Mouse (Mus musculus): ENCODE measurements around the gene Cnpy3.
"Not testable (repeated sequence)": the region's sequence is repeated elsewhere in the genome, so short reads cannot be mapped to it uniquely, and the experiment has no call there.

Cnpy3 gene

DNA sequence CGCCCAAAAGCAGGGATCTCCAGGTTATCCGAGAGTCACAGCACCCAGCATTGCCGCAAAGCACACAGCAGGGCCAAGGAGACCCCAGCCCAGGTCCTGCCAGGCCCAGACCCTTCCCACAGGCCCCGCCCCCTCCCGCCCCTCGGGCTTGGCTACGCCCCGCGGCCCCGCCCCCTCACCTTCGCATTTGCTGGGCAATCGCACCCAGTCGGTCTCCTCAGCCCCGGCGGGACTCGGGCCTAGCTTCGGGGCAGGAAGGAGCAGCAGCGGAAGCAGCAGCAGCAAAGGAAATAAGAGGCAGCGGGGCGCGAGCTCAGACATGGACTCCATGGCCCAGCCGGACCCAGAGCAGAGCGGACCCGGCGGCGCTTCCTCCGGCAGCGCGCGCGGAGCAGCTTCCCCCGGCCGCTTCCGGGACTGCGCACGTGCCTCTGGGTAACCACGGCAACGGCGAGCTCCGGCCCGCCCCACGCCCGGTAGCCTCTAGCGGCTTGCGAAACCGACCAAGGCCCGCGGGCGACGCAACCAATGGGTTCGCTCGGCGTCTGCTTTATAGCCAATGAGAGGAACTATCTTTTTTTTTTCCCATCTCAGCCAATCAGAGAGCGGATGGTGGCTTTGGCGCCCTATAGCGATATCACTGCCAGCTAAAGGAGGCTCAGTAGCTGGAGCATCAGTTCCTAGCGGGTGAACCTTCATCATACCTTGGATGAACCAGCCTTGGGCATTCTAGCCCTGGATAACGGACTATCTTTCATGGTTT, at the start of gene Cnpy3:
TSS of gene Cnpy3 (minus strand) at position 421 of the 763 bp plus-strand sequence.
- peak; percentile 98 for DNase-seq

DNA sequence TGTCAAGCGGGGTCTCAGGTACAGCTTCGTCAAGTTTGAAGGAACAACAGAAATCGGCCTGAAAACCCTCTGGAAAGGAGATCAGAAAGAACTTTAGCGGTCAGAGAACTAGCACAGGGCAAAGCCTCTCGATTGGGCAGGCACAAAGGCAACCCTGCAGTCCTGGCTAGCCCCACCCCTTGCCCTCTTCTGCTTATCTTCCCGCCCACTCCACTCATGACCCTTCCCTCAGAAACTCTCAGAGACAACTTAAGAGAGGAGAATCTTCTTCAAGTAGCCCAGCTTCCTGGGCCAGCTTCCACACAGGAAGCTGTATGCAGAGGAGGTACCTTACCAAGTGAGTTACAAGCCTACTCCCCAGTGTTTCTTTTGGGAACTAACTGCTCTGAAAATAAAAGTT, 49.7 kb upstream of the Cnpy3 start:
- no peak for DNase-seq

- no peak for DNase-seq
These were observed 47.7 kb upstream of the Cnpy3 start for GRCm38 (mm10) chr17:46799680-46800079.

DNA sequence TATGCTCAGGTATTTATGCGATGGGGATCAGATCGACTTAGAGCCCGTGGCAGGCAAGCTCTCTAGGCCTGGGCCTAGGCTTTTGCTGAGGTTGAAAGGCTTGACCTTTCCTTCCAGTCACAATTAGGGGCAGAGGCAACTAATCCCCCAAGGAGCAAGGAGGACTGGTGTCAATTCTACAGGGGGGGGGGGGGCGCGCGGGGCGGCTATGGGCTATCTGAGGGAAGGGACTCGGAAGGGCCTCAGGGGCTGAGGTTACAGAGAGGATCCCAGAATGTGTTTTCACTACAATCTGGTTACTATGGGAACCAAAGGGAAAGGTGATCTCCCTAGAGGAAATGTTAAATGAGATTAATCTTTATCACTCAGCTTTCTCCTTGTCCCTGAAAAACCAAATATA, 45.4 kb upstream of the Cnpy3 start:
- DNase-seq = no peak

- DNase-seq = no peak
These were observed 44.7 kb upstream of the Cnpy3 start for GRCm38 (mm10) chr17:46796743-46797142.

DNA sequence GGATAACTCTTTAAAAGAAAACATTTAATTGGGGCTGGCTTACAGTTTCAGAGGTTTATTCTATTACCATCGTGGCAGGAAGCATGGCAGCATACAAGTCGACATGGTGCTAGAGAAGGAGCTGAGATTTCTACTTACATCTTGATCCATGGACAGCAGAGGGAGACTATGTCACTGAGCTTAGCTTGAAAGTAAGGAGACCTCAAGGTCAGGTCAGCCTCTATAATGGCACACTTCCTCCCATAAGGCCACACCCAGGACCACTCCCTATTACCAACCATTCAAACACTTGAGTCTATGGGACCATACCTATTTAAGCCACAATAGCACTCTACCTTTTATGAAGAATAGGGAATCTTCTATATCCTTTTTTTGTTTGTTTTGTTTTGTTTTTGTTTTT, 40.9 kb upstream of the Cnpy3 start:
- DNase-seq = no peak

GRCm38 (mm10) chr17:46787974-46788373, 36.0 kb upstream of the Cnpy3 start:
- DNase-seq = not testable (repeated sequence)

DNA sequence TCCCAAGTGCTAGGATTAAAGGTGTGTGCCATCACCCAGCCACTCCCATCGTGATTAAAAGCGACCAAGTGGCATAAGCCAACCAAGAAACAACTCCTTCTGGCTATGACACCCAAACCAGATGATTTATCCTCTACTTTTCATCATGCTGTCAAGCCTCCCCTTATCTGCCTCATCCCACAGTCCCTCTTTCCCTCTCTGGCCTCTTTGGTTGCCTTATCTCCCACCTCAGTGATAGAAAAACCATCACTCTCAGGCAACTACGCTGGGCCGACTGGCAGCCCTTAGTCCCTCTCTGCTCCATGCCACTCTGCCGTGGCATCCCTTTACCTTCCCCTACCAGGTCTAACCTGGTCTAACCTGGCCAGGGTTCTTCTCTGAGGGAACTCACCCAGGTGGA, 34.9 kb upstream of the Cnpy3 start:
- DNase-seq = no peak

DNA sequence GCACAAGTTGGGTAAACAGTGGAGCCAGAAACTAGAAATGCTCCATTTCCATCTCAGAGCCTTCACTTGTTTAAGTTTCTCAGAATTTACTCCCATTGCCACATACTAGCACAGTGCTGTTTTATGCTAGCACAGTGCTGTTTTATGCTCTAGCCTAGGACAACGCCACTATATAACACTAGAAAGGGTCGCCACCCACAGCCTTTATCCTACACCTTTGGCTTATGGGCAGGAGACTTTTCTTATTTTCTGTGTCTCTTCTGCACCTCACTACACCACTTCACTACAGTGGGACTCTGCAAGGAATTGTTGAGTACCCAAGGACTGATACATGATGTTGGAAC, 31.2 kb upstream of the Cnpy3 start:
- DNase-seq = no peak

DNA sequence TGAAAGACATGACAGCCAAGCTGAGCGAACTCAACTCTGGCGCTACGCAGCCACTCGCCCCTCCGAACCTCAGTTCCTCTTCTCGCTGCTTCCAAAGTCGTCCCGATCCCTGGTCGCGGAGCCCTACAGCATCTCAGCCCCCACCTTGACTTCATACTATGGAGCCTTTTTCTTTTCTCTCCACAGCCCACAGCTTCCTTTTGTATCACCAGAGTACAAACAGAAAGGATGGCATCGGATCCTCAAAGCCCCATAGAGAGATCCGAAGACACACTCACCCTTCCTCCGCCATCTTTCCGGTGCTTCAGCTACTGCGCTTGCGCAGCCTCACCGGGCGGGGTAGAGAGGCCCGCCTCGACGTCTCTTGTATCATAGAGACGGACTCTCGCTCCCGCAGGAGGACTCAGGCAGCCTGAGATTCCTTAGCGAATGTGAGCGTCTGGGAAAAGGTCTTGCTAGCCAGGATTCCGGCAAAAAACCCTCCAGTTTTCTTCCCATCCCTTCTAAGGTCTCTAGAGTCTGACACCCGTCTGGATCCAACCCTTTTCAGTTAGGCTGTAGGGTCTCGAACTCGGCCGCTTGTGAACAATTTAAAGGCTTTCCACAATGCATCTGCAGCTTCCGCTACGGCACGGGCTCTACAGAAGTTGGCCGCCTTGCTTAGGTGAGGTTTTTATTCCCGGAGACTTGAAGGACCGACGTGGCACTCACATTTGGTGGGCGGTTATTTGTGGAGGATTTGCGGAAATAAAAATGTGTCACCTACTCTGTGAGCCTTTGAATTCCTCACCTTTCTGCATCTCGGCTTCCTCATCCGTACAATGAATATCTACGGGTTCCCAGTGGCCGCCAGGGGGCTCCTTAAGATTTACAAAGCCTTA, 30.6 kb upstream of the Cnpy3 start, which contains the start of gene Rpl7l1:
TSS of gene Rpl7l1 (minus strand) at position 332 of the 881 bp plus-strand sequence.
- DNase-seq = peak; percentile 89

DNA sequence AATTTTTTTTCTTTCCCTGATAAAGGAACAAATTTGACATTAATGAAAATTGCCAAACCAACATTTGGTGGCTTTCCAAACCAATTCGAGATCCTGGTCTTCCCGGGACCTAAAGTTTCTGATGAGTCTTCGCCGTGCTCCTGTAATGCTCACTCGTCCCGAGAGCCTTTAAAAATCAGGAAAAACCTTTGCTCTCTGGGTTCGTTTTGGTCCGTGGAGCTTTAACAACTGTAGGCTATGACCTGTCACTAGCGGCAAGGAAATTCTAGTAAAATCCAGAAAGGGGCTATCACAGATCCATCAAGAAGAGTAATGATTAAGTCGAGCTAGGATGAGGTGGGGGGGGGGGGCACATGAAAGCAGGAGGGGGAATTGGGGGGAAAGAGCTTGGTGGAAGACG, 29.9 kb upstream of the Cnpy3 start:
- DNase-seq = no peak

DNA sequence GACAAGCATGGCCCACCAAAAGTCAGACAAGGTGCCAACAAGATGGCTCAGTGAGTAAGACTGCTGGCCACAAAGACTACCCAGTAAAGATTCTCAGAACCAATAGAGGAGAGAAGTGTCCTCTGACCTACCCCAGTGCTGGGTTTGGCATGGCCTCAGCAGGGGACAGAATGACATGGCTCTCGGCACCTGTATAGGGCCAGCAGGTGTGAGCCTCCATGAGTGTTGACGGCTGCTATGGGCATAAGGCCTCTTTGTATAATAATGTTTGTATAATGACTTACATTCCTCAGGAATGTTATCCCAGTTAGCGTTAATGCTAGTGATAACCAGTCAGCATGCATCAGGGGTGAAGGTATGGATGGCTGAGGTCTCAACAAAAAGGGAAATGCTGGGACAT, 24.1 kb upstream of the Cnpy3 start:
- DNase-seq = no peak

DNA sequence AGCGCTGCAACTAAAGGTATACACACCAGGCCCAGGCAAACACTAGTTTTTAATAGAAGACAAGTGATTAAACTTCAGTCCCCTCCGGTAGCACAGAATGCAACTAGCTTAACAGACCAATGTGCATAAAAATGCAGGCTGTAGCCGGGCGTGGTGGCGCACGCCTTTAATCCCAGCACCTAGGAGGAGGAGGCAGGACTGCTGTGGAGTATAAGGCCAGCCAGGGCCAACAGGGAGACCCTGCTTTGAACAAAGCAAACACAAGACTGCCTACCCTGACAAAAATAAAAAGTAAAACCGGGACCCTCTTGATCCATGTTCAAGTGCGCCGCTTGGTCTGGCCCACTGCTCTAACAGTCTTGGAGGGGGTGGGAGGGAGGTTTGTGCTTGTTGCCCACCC, 23.1 kb upstream of the Cnpy3 start:
- no peak for DNase-seq

DNA sequence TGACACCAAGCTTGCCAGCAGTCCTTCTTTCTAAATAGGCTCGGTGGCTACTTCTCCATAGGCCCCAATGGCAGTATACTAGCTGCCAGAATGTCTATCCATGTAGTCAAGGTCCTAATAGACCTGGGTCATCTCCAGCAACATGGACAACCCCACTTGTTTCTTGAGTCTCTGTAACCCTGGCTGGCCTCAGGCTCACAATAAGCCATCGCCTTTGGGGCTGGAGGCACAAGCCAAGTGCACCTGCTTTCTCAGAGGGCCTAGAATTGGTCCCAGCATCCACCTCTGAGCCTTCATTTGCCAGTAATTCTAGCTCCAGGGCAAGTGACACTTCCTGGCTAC, 22.1 kb upstream of the Cnpy3 start:
- no peak for DNase-seq

- no peak for DNase-seq
These were observed 21.5 kb upstream of the Cnpy3 start for GRCm38 (mm10) chr17:46773278-46774130.

GRCm38 (mm10) chr17:46772404-46773277, 20.6 kb upstream of the Cnpy3 start, which contains the start of gene 2310039H08Rik:
TSS of gene 2310039H08Rik (plus strand) at chr17:46772635.
- peak; percentile 75 for DNase-seq

DNA sequence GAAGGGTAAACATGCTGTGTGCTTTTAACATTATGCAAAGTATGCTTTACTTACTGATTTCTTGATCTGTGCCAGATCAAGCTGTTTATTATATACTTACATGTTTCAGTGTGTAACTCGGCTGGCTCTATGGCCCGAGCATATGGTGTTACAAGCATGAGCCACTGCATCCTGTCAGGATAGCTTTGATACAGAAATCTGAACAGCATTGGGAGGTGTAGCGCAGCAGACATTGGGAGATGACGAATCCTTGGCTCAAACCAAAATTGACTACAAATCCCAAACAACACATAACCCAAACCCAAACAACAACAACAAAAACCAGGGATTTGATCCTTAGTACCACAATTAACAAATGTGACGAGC, 20.0 kb upstream of the Cnpy3 start:
- no peak for DNase-seq

GRCm38 (mm10) chr17:46771616-46772015, 19.6 kb upstream of the Cnpy3 start:
- DNase-seq = peak; percentile 30

DNA sequence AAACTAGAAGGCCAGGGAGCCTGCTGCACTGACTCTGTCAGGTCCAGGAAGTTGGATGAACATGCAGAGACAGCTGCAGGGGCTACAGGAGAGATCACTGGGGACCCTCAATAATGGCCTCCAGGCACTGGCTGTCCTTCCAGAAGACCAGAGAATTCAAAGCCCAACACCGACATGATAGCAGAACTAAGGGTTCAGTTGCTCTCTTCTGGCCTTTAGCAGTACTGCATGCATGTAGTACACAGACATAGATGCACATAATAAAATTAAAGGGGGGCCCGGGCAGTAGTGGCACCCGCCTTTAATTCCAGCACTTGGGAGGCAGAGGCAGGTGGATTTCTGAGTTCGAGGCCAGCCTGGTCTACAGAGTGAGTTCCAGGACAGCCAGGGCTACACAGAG, 19.0 kb upstream of the Cnpy3 start:
- DNase-seq = no peak

- no peak for DNase-seq
These were observed 18.5 kb upstream of the Cnpy3 start for GRCm38 (mm10) chr17:46770546-46770945.

- DNase-seq = no peak
These were observed 15.9 kb upstream of the Cnpy3 start for GRCm38 (mm10) chr17:46767868-46768267.

DNA sequence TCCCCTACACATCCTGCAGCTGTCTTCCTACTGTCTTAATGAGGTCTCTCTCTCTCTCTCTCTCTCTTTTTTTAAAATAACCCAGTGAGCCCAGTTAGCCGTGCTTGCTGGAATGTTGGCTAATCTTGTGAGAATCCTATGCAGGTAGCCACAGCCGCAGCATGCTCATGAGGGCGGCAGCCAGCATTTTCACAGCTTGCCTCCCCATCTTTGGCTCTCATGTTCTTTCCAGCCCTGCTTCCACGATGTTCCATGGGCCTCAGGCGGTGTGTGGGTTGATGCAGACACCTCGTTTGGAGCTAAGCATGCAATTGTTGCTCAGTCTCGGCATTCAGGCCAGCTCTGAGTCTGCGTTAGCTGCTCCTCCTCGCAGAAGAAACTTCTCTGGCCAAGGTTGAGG, 12.9 kb upstream of the Cnpy3 start:
- not testable (repeated sequence) for DNase-seq

Measured in cerebellum, adult 11 months (tissue).